Mouse (Mus musculus) 3T3-L1 (cell line): ENCODE results near the gene Spint1.

Experiments
- DNase-seq: peaks from one replicate; pipeline ENCODE4 v3.0.0-alpha.2; 2015; ENCODE audit warnings: low read depth, low spot score

Spint1 gene

GRCm38 (mm10) chr2:119242548-119242947, 5.4 kb downstream of the Spint1 start:
- no peak for DNase-seq

- DNase-seq: peak; percentile 31
These were observed 8.1 kb downstream of the Spint1 start for GRCm38 (mm10) chr2:119245246-119245645.

- no peak for DNase-seq
These were observed 10.7 kb downstream of the Spint1 start for GRCm38 (mm10) chr2:119247904-119248303.

- DNase-seq: no peak
These were observed 12.5 kb downstream of the Spint1 start for GRCm38 (mm10) chr2:119249592-119250061.

GRCm38 (mm10) chr2:119250377-119250776, 13.2 kb downstream of the Spint1 start:
- no peak for DNase-seq

- DNase-seq: peak; percentile 97
These were observed 13.8 kb downstream of the Spint1 start for GRCm38 (mm10) chr2:119250826-119251478.

GRCm38 (mm10) chr2:119254976-119255375, 17.8 kb downstream of the Spint1 start:
- no peak for DNase-seq

GRCm38 (mm10) chr2:119260518-119260917, 23.4 kb downstream of the Spint1 start:
- no peak for DNase-seq

- peak; percentile 82 for DNase-seq
These were observed 24.2 kb downstream of the Spint1 start for GRCm38 (mm10) chr2:119261326-119261725.

GRCm38 (mm10) chr2:119262978-119263377, 25.8 kb downstream of the Spint1 start:
- peak; percentile 100 for DNase-seq

- peak; percentile 85 for DNase-seq
These were observed 26.7 kb downstream of the Spint1 start for GRCm38 (mm10) chr2:119263813-119264212.

- no peak for DNase-seq
These were observed 33.1 kb downstream of the Spint1 start for GRCm38 (mm10) chr2:119270286-119270642.

- DNase-seq: peak; percentile 47
These were observed 33.6 kb downstream of the Spint1 start, which contains the start of gene Rhov for GRCm38 (mm10) chr2:119270643-119271331. Gene Rhov (minus strand): TSS chr2:119271272.

- DNase-seq: peak; percentile 41
These were observed 37.0 kb downstream of the Spint1 start for GRCm38 (mm10) chr2:119274126-119274525.

GRCm38 (mm10) chr2:119276926-119277325, 39.8 kb downstream of the Spint1 start:
- no peak for DNase-seq

- no peak for DNase-seq
These were observed 40.6 kb downstream of the Spint1 start for GRCm38 (mm10) chr2:119277810-119278209.

- peak; percentile 37 for DNase-seq
These were observed 44.9 kb downstream of the Spint1 start for GRCm38 (mm10) chr2:119281899-119282565.

GRCm38 (mm10) chr2:119287372-119287771, 50.2 kb downstream of the Spint1 start:
- no peak for DNase-seq

- peak; percentile 98 for DNase-seq
These were observed 51.2 kb downstream of the Spint1 start, which contains the start of gene Vps18 for GRCm38 (mm10) chr2:119288270-119288882. Gene Vps18 (plus strand): TSS chr2:119288740.

GRCm38 (mm10) chr2:119289014-119289416, 51.9 kb downstream of the Spint1 start:
- peak; percentile 46 for DNase-seq

- no peak for DNase-seq
These were observed 55.1 kb downstream of the Spint1 start for GRCm38 (mm10) chr2:119292281-119292680.

GRCm38 (mm10) chr2:119292852-119293251, 55.7 kb downstream of the Spint1 start:
- DNase-seq: no peak
